Mouse (Mus musculus): ENCODE results near the gene Caskin2. TPM values are rescaled to one million over a fixed set of nuclear protein-coding genes. Genes with fewer than 3 reads are reported as not detected.

The Caskin2 gene
- total RNA-seq (2012; rRNA removed) (8.2 and 8.9 TPM in 2 replicates), total RNA-seq (2014; rRNA removed) (2.7 and 2.9 TPM in 2 replicates), polyA plus RNA-seq (2012; ENCODE audit: insufficient read length, low read depth) (6.4 and 6.9 TPM in 2 replicates)

DNA sequence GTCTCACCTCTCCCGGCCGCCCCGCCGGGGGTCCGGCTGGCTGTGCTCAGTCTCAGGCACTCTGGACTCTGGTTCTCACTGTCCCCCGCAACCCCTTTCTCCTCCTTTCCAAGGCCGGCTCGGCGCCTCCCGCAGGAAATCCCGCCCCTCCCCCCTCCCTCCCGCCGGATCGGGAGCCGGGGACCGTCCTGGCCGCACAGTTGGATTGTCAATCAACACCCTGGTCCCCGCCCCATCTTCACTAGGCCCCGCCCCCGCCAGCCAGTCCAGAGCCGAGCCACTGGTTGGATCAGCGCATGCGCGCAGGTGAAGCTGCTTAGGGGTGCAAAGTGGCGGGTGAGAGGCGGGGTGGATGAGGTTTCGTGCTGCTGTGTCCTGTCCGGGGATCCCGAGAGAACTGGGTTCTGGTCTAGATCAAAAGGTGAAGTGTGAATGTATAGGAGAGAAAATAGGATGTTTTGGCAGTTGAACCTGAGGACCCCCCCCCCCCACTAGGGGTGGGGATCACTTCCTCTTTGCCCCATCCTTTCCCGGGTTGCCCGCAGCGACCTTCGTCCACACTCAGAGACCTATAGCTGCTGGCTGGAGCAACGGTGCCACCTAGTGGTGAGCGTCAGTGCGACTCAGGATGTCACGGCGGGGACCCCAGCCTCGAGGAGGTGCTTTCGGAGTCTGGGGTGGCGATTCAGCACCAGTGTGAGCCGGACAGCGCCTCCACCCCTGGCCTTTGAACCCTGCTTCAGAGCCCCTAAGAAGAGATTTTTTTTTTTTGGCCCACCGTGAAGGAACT lies at the start of gene Caskin2:
TSS of gene Caskin2 (minus strand) at position 133 of the 790 bp plus-strand sequence.
- H3K9me3 ChIP-seq (replicated peaks; ENCODE audit: low read length), result no peaks in the 10 kb centered on the region
- no peak within 1 kb of the TSS for H3K27ac ChIP-seq (ENCODE audit: insufficient read depth, low read depth)
- dilution Hi-C loops (cut with MboI; ENCODE audit: extremely low pct_ligation_motif_present, extremely low pct_unique_long_range_greater_than_20kb, low sequenced_read_pairs) (no loop called here), in situ Hi-C loops (cut with MboI; ENCODE audit: low pct_ligation_motif_present, low pct_unique_long_range_greater_than_20kb, low sequenced_read_pairs) (loop anchor here (5.0 kb wide), 4 partner anchors 96 to 321 kb away; partner anchors contain the start of gene Nt5c)
- H3K27me3 ChIP-seq (replicated peaks), result no peaks in the 10 kb centered on the region
- H3K4me1 ChIP-seq (ENCODE audit: control insufficient read depth in 1 of 2, insufficient read depth in 2 of 2), result peaks cover 13 to 54% of the 10 kb centered on the region in 2 experiments
- H3K79me2 ChIP-seq (replicated peaks; ENCODE audit: control insufficient read depth, extremely low read depth, insufficient read depth, poor library complexity, severe bottlenecking), result 0 out of 2 replicates have a peak, but pooled peaks cover 5% of the 10 kb centered on the region
- H3K4me3 ChIP-seq (replicated peaks in 1 of 3; ENCODE audit: low read depth in 2 of 3, low read length in 2 of 3, poor library complexity in 1 of 3), result peak within 1 kb of the TSS; percentile 77 to 91 (median 81)
- DNase-seq (ENCODE audit: extremely low read depth), result peak; percentile 98
- H3K9ac ChIP-seq (ENCODE audit: insufficient read depth, low read depth), result peak within 1 kb of the TSS; percentile 77
- H3K36me3 ChIP-seq (replicated peaks in 1 of 2; ENCODE audit: control insufficient read depth in 1 of 2, insufficient read depth in 1 of 2, low read length in 1 of 2), result peaks cover 16 to 62% of the 10 kb centered on the region in 2 experiments
- peak within 1 kb of the TSS; percentile 91 for H3K4me2 ChIP-seq (ENCODE audit: insufficient read depth, low read depth, poor library complexity, severe bottlenecking)
- TF ChIP-seq MEF2A (IDR thresholded peaks at IDR 0.05; ENCODE audit: borderline replicate concordance, low read depth, low read length), result peak; percentile 51
- no peak for TF ChIP-seq TBP (conservative IDR thresholded peaks at IDR 0.05; ENCODE audit: low read depth, low read length)
- 0 out of 2 replicates have a peak, but pooled peaks have one; percentile 55 for TF ChIP-seq KAT2A (IDR thresholded peaks at IDR 0.05; ENCODE audit: insufficient replicate concordance, low read length)
- no peak for TF ChIP-seq CHD1 (IDR thresholded peaks at IDR 0.05; ENCODE audit: low read depth, low read length)
- peak; percentile 95 for TF ChIP-seq SMC3 (IDR thresholded peaks at IDR 0.05; ENCODE audit: low read depth, low read length)
- TF ChIP-seq CTCF (conservative IDR thresholded peaks at IDR 0.05 in 1 of 2, IDR thresholded peaks at IDR 0.05 in 1 of 2; ENCODE audit: low read depth in 2 of 2, low read length in 2 of 2), result peak; percentile 76 to 99
- TF ChIP-seq E2F4 (IDR thresholded peaks at IDR 0.05; ENCODE audit: insufficient replicate concordance, low read depth, low read length), result 0 out of 2 replicates have a peak, but pooled peaks have one; percentile 44
- peak; percentile 96 for TF ChIP-seq IRF4 (IDR thresholded peaks at IDR 0.05; ENCODE audit: low read depth, low read length)
- TF ChIP-seq PAX5 (IDR thresholded peaks at IDR 0.05; ENCODE audit: low read length), result no peak
- 0 out of 2 replicates have a peak, but pooled peaks have one; percentile 21 for TF ChIP-seq POLR2AphosphoS2 (IDR thresholded peaks at IDR 0.05; ENCODE audit: low read depth, low read length)
- peak; percentile 58; the same call in 1 of the 2 replicates for TF ChIP-seq MAFK (IDR thresholded peaks at IDR 0.05; ENCODE audit: insufficient replicate concordance, low read length)
- TF ChIP-seq MYC (IDR thresholded peaks at IDR 0.05; ENCODE audit: low read depth, low read length), result peak; percentile 77; the same call in 1 of the 2 replicates
- peak; percentile 87 for TF ChIP-seq MAX (IDR thresholded peaks at IDR 0.05; ENCODE audit: low read length)
- no peak; the same call in none of the 2 replicates for TF ChIP-seq HCFC1 (IDR thresholded peaks at IDR 0.05; ENCODE audit: low read depth, low read length)
- TF ChIP-seq ZMIZ1 (IDR thresholded peaks at IDR 0.05; ENCODE audit: low read depth, low read length), result no peak
- TF ChIP-seq TCF12 (IDR thresholded peaks at IDR 0.05; ENCODE audit: low read depth, low read length), result peak; percentile 64
- TF ChIP-seq BHLHE40 (IDR thresholded peaks at IDR 0.05; ENCODE audit: low read depth, low read length), result peak; percentile 51; the same call in 1 of the 2 replicates
- TF ChIP-seq CHD2 (IDR thresholded peaks at IDR 0.05; ENCODE audit: low read length), result peak; percentile 73
- TF ChIP-seq MXI1 (IDR thresholded peaks at IDR 0.05; ENCODE audit: low read depth, low read length), result peak; percentile 91
- peak; percentile 82 for TF ChIP-seq RCOR1 (conservative IDR thresholded peaks at IDR 0.05; ENCODE audit: low read depth, low read length)
- peak; percentile 94 for TF ChIP-seq MAZ (IDR thresholded peaks at IDR 0.05; ENCODE audit: low read depth, low read length)
- peak; percentile 72 for TF ChIP-seq EP300 (IDR thresholded peaks at IDR 0.05; ENCODE audit: low read length)
- TF ChIP-seq GABPA (IDR thresholded peaks at IDR 0.05; ENCODE audit: insufficient replicate concordance, low read depth, low read length), result no peak
- TF ChIP-seq NELFE (IDR thresholded peaks at IDR 0.05; ENCODE audit: low read depth, low read length), result peak; percentile 43; the same call in 1 of the 2 replicates
- TF ChIP-seq ZKSCAN1 (IDR thresholded peaks at IDR 0.05; ENCODE audit: borderline replicate concordance, low read depth, low read length), result no peak
- TF ChIP-seq UBTF (IDR thresholded peaks at IDR 0.05; ENCODE audit: low read depth, low read length), result no peak
- peak; percentile 71 for TF ChIP-seq ZNF384 (IDR thresholded peaks at IDR 0.05; ENCODE audit: low read depth, low read length)
- peak; percentile 87 for TF ChIP-seq ELF1 (IDR thresholded peaks at IDR 0.05; ENCODE audit: low read depth, low read length)
- TF ChIP-seq ETS1 (conservative IDR thresholded peaks at IDR 0.05; ENCODE audit: low read depth, low read length), result no peak
- TF ChIP-seq RAD21 (IDR thresholded peaks at IDR 0.05; ENCODE audit: low read depth, low read length), result peak; percentile 99
- no peak for TF ChIP-seq JUND (conservative IDR thresholded peaks at IDR 0.05; ENCODE audit: low read depth, low read length)
- peak; percentile 74 for TF ChIP-seq POLR2A (IDR thresholded peaks at IDR 0.05; ENCODE audit: low read depth, low read length)
- peak; percentile 99 for TF ChIP-seq SIN3A (IDR thresholded peaks at IDR 0.05; ENCODE audit: low read length)
- 0 out of 2 replicates have a peak, but pooled peaks have one; percentile 16 for TF ChIP-seq JUN (IDR thresholded peaks at IDR 0.05; ENCODE audit: insufficient read depth, low read depth, low read length)
- TF ChIP-seq USF2 (conservative IDR thresholded peaks at IDR 0.05; ENCODE audit: low read depth, low read length), result no peak
- no peak for TF ChIP-seq USF1 (IDR thresholded peaks at IDR 0.05; ENCODE audit: low read depth, low read length)
- peak; percentile 87 for TF ChIP-seq NRF1 (IDR thresholded peaks at IDR 0.05; ENCODE audit: low read depth, low read length)

Measured in CH12.LX (cell line).